Mouse (Mus musculus) right cerebral cortex, postnatal 36 days (tissue): Measurements from ENCODE around the gene Gys1.

ENCODE experiments used
- DNase-seq, 2 experiments: peaks; one replicate each; pipeline ENCODE4 v3.0.0; 2022; ENCODE audit warnings: low spot score in 2 of 2, mixed read lengths in 1 of 2

Gene Gys1

GRCm38 (mm10) chr7:45414740-45415224, 19.9 kb upstream of the Gys1 start:
- DNase-seq = no peak

GRCm38 (mm10) chr7:45415636-45416035, 19.0 kb upstream of the Gys1 start:
- DNase-seq = peak; percentile 20 to 43

GRCm38 (mm10) chr7:45417962-45418492, 16.6 kb upstream of the Gys1 start:
- DNase-seq = no peak

- no peak for DNase-seq
Observed at GRCm38 (mm10) chr7:45419859-45420614, 14.6 kb upstream of the Gys1 start.

DNA sequence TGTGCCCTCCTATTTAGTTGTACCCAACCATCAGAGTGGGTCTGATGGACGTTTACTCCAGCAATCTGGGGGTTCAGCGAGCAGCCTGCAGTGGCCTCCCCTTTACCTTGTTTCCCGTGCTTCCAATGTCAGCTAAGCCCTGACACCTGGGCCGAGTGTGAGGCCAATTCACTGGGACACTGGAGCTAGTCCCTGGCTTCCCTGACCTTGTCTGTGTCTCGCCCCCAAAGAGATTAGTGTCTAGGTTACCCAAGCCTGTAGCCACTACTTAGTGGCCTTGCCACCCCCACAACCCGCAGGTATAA, 14.1 kb upstream of the Gys1 start, which contains the start of gene Lhb:
Gene Lhb (plus strand): TSS at position 206 of the 305 bp plus-strand sequence.
- no peak for DNase-seq

- DNase-seq = no peak
Observed at GRCm38 (mm10) chr7:45421194-45421593, 13.4 kb upstream of the Gys1 start.

DNA sequence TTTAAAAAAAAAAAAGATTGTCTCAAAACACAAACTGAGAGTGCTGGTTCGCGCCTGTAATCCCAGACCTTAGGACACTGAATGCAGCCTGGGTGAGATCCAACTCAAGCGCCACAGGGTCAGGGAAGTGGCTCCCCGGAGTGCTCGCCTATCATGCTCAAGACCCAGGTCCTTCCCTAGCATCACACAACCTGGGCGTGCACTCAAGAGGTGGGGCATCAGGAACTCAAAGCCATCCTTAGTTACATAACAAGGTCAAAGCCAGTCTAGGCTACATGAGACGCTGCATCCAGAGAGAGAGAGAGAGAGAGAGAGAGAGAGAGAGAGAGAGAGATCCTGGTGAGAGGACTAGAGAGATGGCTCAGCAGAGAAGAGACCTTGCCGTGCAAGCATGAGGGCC, 8.1 kb upstream of the Gys1 start:
- no peak for DNase-seq

- DNase-seq = no peak
Observed at GRCm38 (mm10) chr7:45433835-45434202, 825 bp upstream of the Gys1 start.

GRCm38 (mm10) chr7:45435038-45435437, 394 bp downstream of the Gys1 start:
- DNase-seq = no peak

DNA sequence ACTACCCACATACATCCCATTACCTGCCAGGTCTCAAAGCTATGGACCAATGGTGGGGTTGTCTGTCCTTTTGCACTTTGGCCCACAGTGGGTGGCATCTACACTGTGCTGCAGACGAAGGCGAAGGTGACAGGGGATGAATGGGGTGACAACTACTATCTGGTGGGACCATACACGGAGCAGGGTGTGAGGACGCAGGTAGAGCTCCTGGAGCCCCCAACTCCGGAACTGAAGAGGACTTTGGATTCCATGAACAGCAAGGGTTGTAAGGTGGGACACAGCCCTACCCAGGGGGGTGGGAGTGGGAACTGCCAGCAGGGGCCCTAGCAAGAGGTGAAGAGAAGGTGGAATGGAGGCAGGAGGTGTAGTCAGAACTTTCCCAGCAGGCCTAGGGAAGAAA, 1.8 kb downstream of the Gys1 start:
- no peak for DNase-seq

DNA sequence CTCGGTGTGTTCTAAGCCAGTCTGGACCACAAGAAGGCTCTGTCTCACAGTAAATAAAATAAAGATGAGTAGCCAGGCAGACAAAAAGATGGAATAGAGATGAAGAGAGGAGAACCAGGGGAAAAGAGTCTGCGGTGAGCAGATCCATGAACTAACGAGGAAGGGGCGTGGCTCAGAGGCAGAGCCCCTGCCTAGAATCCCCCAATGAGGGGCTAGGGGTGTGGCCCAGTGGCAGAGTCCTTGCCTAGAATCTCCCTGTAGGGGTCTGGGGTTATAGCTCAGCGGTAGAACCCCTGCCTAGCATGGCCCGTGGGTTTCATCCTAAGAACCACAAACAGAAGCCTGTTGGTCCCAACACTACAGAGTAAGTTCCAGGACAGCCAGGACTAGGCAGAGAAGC, 2.4 kb downstream of the Gys1 start:
- no peak for DNase-seq

GRCm38 (mm10) chr7:45437521-45438276, 3.1 kb downstream of the Gys1 start, which contains the start of gene Ruvbl2:
TSS of gene Ruvbl2 (minus strand) at chr7:45438096.
- DNase-seq = no peak

DNA sequence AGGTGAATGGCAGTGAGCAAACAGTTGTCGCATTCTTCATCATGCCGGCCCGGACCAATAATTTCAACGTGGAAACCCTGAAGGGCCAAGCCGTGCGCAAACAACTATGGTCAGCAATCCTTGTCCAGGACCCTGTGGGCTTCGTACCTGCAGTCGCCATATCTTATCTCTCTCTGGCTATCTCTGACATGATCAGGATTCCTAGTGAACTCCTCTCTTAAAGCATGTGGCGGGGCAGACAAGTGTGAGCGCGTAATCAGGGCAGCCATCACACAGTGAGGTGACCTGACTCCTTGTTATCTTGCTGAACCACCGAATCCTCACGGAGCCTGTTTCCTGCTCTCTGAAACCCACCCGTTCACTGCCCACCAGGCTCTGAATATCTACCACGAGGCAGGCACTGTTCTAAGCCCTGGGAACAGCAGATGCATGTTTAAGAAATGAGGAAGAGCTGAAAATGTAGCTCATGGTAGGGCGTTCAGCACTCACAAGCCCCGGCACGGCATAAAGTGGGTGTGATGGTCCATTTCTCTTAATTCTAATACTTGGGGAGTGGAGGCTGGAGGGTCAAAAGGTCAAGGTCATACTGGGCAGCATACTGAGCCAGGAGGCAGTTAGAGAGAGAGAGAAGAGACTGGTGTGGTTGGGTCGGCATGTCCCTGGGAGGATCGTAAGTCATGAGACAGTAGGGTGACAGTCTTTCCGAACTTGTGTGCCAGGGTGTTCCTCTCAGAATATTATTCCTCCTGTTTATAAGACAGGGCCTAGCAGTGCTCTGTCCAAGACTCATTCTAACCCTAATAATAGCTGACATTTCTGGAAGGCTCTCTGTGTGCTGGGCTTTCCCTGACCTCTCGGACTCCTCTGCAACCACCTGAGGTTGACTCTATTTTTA, 9.1 kb downstream of the Gys1 start:
- DNase-seq = no peak

DNA sequence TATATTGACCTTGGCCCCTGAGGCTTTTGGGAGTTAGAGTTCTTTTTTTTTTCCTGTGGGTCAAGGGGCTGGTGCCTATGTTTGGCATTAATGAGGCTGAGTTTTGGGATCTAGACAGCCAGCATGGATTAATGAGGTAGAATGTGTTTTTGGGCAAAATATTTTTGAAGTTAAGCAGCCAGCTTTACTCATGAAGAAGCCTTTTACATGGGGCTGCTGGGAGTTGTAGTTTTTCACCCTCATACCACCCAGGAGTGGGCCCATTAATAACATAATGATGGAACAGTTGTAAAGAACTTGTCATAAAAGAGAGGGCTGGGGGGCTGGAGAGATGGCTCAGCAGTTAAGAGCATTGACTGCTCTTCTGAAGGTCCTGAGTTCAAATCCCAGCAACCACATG, 11.9 kb downstream of the Gys1 start:
- DNase-seq = no peak

DNA sequence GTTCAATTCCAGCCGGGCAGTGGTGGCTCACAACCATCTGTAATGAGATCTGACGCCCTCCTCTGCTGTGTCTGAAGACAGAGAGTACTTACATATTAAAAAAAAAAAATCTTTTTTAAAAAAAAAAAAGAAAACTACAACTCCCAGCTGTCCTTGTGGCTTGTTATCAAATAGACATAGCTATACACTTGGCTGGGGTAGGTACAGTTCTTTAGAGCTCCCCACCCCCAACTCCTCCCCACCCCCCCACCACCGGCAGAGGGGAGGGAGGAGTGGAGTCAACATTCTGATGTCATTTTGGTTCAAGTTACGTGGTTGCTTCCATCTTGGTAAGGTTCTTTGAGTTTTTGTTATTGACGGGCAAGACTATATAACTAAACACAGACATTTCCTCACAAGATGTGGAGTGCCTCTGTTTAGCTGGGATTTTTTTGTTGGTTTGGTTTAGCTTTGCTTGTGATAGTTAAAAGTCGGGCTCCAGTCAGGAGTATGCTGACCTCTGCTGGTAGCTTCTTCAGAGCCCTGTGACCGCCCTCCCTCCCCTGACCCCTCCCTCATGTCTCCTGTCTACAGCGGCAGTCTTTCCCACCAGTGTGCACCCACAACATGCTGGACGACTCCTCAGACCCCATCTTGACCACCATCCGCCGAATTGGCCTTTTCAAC, 12.8 kb downstream of the Gys1 start:
- no peak for DNase-seq

GRCm38 (mm10) chr7:45449974-45450373, 15.3 kb downstream of the Gys1 start:
- no peak for DNase-seq

DNA sequence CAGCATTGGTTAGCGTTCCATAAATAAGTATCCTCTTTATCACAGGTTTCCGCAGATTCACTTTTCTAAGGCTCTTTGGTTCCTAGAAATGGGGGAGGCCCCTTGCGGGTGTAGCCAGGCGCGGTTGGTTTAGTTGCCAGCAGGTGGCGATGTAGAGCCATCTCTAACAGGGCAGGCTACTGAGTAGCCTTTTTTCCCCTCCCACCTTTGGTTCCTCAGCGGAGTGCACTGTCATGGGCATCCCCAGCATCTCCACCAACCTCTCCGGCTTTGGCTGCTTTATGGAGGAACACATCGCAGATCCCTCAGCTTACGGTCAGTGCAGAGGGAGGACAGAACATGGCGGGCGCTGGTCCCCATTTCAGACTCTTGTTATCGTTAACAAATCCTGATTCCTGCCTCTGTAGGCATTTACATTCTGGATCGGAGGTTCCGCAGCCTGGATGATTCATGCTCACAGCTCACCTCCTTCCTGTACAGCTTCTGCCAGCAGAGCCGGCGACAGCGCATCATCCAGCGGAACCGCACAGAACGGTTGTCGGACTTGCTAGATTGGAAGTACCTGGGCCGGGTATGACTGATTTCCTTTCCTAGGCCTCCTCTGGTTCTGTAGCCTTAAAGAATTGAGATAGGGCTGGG, 16.8 kb downstream of the Gys1 start:
- peak; percentile 74 to 80 for DNase-seq

GRCm38 (mm10) chr7:45454971-45455370, 20.3 kb downstream of the Gys1 start:
- DNase-seq = no peak

DNA sequence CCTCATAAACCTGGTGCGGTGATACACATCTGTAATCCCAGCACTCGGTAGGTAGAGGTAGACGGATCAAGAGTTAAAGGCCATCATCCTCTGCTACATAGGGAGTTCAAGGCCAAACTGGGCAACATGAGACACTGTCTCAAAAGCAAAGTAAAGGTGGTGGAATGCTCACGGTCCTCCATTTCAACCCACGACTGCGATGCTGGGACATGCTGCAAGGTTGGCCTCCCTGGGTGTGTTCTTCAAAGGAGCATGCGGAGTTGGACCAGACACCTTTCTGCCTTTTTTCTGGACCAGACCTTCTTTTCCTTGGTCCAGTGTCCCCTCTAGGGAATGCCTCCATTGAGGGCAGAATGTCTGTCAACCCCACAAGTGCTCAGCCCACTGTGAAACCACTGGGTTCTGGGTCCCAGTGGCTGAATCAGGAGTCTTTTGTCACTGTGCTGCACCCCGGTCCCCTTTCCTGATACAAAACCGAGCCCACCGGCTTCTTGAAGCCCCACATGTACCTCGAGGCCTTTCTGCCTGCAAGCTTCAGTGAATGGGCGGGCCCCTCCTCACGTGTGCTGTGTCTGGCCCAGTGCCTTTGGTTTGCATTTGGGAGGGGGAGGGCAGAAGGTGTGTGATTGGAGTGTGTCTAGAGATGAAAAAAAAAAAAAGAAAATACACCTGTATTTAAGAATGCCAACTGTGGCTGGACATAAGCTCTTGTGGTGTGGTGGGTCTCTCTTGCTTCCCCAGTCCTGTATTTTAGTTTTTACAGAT, 21.5 kb downstream of the Gys1 start:
- DNase-seq = no peak

GRCm38 (mm10) chr7:45456721-45457203, 22.1 kb downstream of the Gys1 start:
- DNase-seq = no peak
